Mouse (Mus musculus) MEL (cell line): ENCODE results near the gene 1700016C15Rik.

Experiments
- CHD2 ChIP-seq: IDR thresholded peaks from 2 replicates; pipeline ENCODE4 v1.6.1; 2011; ENCODE audit warnings: low read length, improper control_type of control experiment
- CTCF ChIP-seq, 3 experiments: IDR thresholded peaks in 2 of 3; conservative IDR thresholded peaks in 1 of 3; 2 replicates each; pipeline ENCODE4 v1.5.1; 2011 to 2012; ENCODE audit warnings: low read length in 3 of 3, low read depth in 2 of 3, mild to moderate bottlenecking in 2 of 3, improper control_type of control experiment in 1 of 3, inconsistent platforms in 1 of 3, mixed read lengths in 1 of 3, moderate library complexity in 1 of 3; ENCODE audit not compliant: control insufficient read depth in 1 of 3, insufficient read depth in 1 of 3, poor library complexity in 1 of 3, severe bottlenecking in 1 of 3
- EP300 ChIP-seq, 2 experiments: IDR thresholded peaks; 2 replicates each; pipeline ENCODE4 v1.6.1; 2011; ENCODE audit warnings: improper control_type of control experiment in 2 of 2, low read length in 2 of 2, low read depth in 1 of 2, mild to moderate bottlenecking in 1 of 2
- ETS1 ChIP-seq: IDR thresholded peaks from 2 replicates; pipeline ENCODE4 v1.6.1; 2012; ENCODE audit warnings: low read depth, mild to moderate bottlenecking, inconsistent platforms, low read length, improper control_type of control experiment, moderate library complexity
- GABPA ChIP-seq: IDR thresholded peaks from 2 replicates; pipeline ENCODE4 v1.6.1; 2012; ENCODE audit warnings: low read depth, mild to moderate bottlenecking, inconsistent platforms, low read length, improper control_type of control experiment, moderate library complexity
- GATA1 ChIP-seq: IDR thresholded peaks from 2 replicates; pipeline ENCODE4 v1.6.1; 2011; ENCODE audit warnings: low read depth, low read length, improper control_type of control experiment
- KAT2A ChIP-seq: conservative IDR thresholded peaks from 2 replicates; pipeline ENCODE4 v1.6.1; 2012; ENCODE audit warnings: low read depth, low read length, improper control_type of control experiment, inconsistent platforms
- MXI1 ChIP-seq: IDR thresholded peaks from 2 replicates; pipeline ENCODE4 v1.6.1; 2011; ENCODE audit warnings: mild to moderate bottlenecking, low read depth, low read length, improper control_type of control experiment
- MYC ChIP-seq: IDR thresholded peaks from 2 replicates; pipeline ENCODE4 v1.6.1; 2011; ENCODE audit warnings: low read depth, mild to moderate bottlenecking, low read length, improper control_type of control experiment, moderate library complexity
- POLR2A ChIP-seq, 2 experiments: IDR thresholded peaks; 2 replicates each; pipeline ENCODE4 v1.6.1; 2011 to 2012; ENCODE audit warnings: low read length in 2 of 2, mild to moderate bottlenecking in 2 of 2, control low read depth in 1 of 2, improper control_type of control experiment in 1 of 2, low read depth in 1 of 2, moderate library complexity in 1 of 2; ENCODE audit not compliant: control insufficient read depth in 1 of 2, insufficient read depth in 1 of 2, poor library complexity in 1 of 2
- POLR2AphosphoS5 ChIP-seq: IDR thresholded peaks from 2 replicates; pipeline ENCODE4 v1.6.1; 2012; ENCODE audit warnings: low read depth, borderline replicate concordance, mild to moderate bottlenecking, inconsistent platforms, low read length, moderate library complexity, mixed read lengths
- USF1 ChIP-seq: IDR thresholded peaks from 2 replicates; pipeline ENCODE4 v1.6.1; 2014; ENCODE audit warnings: low read depth, mild to moderate bottlenecking, inconsistent platforms, low read length, improper control_type of control experiment, moderate library complexity
- ZC3H11A ChIP-seq: IDR thresholded peaks from 2 replicates; pipeline ENCODE4 v1.6.1; 2012; ENCODE audit warnings: low read depth, mild to moderate bottlenecking, inconsistent platforms, low read length, improper control_type of control experiment
- ZKSCAN1 ChIP-seq: IDR thresholded peaks from 2 replicates; pipeline ENCODE4 v1.6.1; 2012; ENCODE audit warnings: low read depth, mild to moderate bottlenecking, inconsistent platforms, low read length, improper control_type of control experiment, moderate library complexity

DNA sequence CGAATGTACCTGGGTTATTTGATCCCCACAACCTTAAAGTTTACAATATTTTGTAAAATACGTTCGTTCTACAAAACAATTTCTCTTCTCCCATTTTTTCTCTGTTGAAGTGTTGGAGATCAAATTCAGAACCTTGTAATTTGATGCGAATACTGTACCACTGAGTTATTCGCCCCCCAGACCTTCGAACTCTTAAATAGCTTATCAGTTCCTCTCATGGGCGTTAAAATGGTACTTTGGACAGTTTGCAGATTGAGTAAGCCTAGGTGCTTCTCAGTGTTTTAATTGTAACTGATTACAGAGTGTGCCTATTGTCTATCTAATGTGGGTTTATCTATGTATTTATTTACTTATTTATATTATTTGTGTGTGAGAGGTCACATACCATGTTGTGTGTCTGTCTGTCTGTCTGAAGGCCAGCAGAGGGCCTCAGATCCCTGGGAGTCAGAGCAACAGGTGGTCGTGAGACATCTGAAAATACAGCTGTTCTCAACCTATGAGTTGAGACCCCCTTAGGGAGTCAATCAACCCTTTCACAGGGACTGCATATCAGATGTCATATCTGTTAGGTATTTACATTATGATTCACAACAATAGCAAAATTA is 67.6 kb downstream of the 1700016C15Rik start:
- TF ChIP-seq ZKSCAN1, result no peak
- no peak for TF ChIP-seq MXI1
- no peak for TF ChIP-seq KAT2A
- TF ChIP-seq GATA1, result peak; percentile 18; the same call in 1 of the 2 replicates
- TF ChIP-seq POLR2A (IDR thresholded peaks at IDR 0.05; ENCODE audit: control insufficient read depth in 1 of 2, insufficient read depth in 1 of 2, low read depth in 1 of 2, low read length in 2 of 2, poor library complexity in 1 of 2), result no peak
- no peak for TF ChIP-seq CHD2
- no peak for TF ChIP-seq ZC3H11A
- TF ChIP-seq POLR2AphosphoS5, result no peak
- no peak for TF ChIP-seq GABPA
- TF ChIP-seq CTCF (IDR thresholded peaks at IDR 0.05 in 2 of 3, conservative IDR thresholded peaks at IDR 0.05 in 1 of 3; ENCODE audit: control insufficient read depth in 1 of 3, insufficient read depth in 1 of 3, low read depth in 2 of 3, low read length in 3 of 3, poor library complexity in 1 of 3, severe bottlenecking in 1 of 3), result peak; percentile 33 to 48 (median 48)
- no peak for TF ChIP-seq ETS1
- TF ChIP-seq MYC, result no peak
- peak; percentile 10 to 12; a peak in 1 of 4 replicates for TF ChIP-seq EP300 (IDR thresholded peaks at IDR 0.05; ENCODE audit: low read depth in 1 of 2, low read length in 2 of 2)
- TF ChIP-seq USF1, result no peak
